Mouse (Mus musculus) lung, postnatal 14 days (tissue): Measurements from ENCODE around the gene Ptpn5.
A peak's percentile ranks its signal among the peaks of the same experiment; 100 is the strongest.

ENCODE experiments used
- DNase-seq: peaks from one replicate; pipeline ENCODE4 v3.0.0; 2021

Ptpn5 gene

GRCm38 (mm10) chr7:47110511-47110910 lies 23.0 kb downstream of the Ptpn5 start:
- peak; percentile 50 for DNase-seq

GRCm38 (mm10) chr7:47108779-47109189 lies 24.7 kb downstream of the Ptpn5 start:
- DNase-seq = no peak

- DNase-seq = no peak
Observed at GRCm38 (mm10) chr7:47106949-47107348, 26.5 kb downstream of the Ptpn5 start.

DNA sequence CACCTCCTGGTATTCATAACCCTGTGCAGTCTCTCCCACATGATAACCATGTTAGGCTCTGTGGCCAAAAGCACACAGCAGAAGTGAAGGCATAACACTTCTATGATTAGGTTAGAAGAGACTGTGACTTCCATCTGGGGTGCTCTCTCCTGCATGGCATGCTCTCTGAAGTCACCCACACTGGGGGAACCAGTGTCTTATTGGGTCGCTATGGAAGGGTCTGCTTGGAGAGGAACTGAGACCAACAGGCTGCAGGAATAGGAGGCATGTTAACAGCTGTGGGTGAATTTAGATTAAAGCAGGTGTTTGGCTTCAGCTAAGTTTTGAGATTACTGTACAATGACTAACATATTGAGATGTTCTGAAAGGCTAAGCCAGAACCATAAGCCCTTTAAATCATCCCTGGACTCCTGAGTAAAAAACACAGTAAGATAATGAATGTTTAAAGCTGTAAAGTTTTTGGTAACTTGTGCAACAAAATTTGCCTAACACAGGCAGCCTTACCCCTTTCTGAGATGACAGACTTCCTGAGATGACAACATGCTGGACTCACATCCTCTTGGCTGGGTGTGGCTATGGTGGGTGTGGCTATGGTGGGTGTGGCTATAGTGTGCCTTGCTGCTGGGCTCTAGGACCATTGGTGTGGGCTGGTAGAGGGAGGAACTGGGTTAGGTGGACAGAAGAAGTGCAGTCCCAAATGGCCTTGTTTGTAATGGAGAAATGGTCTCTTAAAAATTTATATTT lies 29.6 kb downstream of the Ptpn5 start:
- DNase-seq = peak; percentile 30

DNA sequence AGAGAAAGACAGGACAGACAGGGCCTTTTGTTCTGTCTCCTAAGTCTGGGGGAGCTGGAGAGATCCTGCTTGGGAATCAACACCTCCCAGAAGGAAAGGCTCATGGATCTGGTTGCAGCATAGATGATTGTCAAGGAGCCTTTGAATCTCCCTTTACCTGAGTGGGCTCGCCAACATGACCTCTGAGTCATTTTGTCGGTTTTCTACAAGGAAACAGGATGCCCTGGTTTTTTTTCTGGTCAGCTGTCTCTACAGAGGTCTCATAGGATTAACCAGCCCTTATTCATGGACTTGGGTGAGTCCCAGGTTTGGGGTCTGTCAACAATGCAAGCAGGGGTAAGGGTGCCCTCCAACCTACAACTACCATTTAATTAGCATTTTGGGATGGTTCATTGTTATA lies 30.5 kb downstream of the Ptpn5 start:
- no peak for DNase-seq

GRCm38 (mm10) chr7:47100615-47101014 lies 32.9 kb downstream of the Ptpn5 start:
- DNase-seq = no peak

- DNase-seq = no peak
Observed at GRCm38 (mm10) chr7:47099306-47099705, 34.2 kb downstream of the Ptpn5 start.

GRCm38 (mm10) chr7:47098044-47098443 lies 35.4 kb downstream of the Ptpn5 start:
- DNase-seq = no peak

GRCm38 (mm10) chr7:47094969-47095368 lies 38.5 kb downstream of the Ptpn5 start:
- no peak for DNase-seq

- no peak for DNase-seq
Observed at GRCm38 (mm10) chr7:47093935-47094334, 39.5 kb downstream of the Ptpn5 start.

GRCm38 (mm10) chr7:47085075-47085474 lies 48.4 kb downstream of the Ptpn5 start:
- DNase-seq = no peak

DNA sequence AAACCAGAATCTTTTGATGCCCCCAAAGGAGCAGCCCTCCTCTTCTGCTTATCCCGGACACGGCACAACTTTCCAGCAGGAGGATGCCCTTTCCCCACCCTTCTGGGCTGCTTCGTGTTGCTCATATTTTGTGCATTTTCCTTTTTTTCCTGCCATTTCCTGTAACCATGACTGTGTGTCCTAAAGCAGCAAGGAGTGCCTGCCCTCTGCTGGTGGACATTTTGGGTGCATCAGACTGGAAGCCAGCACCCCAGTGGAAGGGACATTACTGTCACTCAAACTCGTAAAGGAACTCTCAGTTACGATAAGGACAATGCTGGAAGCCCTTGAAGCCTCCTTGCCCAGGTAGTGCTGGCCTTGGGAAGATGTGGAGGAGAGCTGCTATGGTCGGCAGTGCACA lies 52.2 kb downstream of the Ptpn5 start:
- DNase-seq = peak; percentile 81

GRCm38 (mm10) chr7:47080868-47081267 lies 52.6 kb downstream of the Ptpn5 start:
- DNase-seq = no peak

GRCm38 (mm10) chr7:47077451-47077850 lies 56.0 kb downstream of the Ptpn5 start:
- peak; percentile 52 for DNase-seq

GRCm38 (mm10) chr7:47076729-47077128 lies 56.8 kb downstream of the Ptpn5 start:
- no peak for DNase-seq

GRCm38 (mm10) chr7:47076193-47076592 lies 57.3 kb downstream of the Ptpn5 start:
- no peak for DNase-seq

DNA sequence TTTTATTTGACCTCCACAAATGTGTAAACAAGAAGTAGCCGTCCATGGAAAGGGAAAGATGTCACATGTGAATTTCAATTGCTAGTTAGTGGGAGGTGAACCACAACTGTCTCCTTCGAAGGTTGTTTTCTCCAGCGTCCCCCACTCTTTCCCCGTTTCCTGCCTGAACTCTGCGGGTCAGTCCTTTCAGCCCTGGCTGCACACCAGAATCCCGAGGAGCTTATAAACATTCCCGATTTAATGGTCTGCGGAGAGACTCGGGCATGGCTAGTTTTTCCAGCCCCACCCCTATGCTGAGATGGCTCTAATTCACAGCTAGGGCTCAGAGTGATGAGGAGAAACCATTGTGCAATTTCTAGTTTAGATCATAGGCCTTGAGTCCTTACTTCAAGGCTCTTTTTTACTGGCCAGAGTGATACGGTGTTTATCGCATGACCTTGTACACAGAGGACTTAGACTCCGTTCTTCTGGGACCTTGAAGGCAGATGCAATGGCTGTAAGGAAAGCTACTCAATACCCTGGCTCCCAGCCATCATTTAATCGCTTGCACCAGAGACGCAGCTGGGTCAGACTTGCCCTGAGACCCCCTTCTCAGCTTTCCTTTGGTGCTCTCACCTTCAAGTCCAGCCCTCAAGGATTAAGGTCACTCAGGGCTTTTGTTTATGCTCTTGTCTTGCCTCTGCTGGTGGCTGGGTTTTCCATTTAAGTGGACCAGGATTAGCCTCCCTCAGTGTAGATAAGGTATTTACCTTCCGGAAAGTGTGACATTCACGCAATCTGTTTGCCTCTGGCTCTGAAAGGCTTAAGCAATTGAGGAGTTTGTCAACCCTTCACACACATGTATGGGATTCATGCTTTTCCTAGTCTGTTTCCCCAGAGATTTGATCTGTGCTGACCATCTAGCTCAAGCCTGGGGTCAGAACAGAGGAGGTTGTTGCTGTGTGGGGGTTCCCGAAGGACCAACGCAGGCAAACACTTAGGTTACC lies 59.7 kb downstream of the Ptpn5 start:
- no peak for DNase-seq

- no peak for DNase-seq
Observed at GRCm38 (mm10) chr7:47072551-47072950, 60.9 kb downstream of the Ptpn5 start.

DNA sequence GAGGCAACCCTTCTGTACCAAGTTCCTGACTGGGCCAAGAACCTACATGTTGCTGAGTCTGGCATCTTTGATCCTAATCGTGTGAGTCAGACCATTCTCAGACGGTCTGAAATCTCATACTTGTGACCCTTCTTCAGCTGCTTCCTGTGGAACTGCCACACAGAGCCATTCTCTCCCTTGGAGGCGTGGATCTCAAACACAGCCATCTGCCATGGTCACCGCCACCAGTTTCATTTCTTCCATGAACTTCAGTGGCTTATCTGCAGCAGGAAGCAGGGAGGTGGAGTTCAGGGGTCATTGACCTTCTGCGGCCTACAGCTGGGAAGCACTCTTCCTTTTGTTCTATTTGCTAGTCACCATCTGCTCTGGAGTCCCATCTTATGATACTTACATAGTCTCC lies 65.6 kb downstream of the Ptpn5 start:
- no peak for DNase-seq

GRCm38 (mm10) chr7:47066942-47067341 lies 66.5 kb downstream of the Ptpn5 start:
- no peak for DNase-seq

DNA sequence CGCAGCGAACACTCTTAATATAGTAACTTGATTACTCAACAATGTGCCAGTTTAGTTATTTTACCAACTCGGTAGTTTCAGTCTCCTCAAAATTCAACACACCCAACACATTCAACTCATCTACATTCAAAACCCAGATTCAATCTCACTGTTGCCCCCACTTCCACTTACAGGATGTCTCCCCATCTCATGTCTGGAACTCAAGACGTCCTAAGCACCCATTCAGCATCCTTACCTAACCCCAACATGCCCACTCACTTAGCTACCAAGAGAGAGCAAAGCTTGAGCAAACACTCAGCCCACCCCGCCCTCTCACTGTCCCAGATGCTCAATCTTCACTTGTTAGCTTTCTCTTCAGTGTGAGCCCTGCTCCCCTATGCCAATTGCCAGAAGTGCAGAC lies 71.9 kb downstream of the Ptpn5 start:
- DNase-seq = no peak

DNA sequence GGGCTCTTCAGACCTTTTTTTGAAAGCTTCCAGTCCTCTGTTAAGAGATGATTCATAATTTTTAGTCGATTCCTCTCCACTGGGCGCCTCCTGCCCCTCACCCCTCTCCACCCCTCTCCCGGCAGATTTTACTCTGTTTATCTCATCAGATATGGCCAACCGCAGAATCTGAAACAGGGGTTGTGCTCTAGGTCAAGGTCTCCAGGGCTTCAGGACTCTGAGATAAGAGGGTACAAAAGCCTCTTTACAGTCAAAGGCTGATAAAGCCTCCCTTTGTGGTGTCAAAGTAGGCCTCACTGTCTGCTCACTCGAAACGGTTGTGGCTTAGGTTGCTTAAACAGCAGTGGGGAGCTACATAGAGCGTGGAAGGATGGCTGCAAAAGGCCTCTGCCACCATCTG lies 74.1 kb downstream of the Ptpn5 start:
- DNase-seq = no peak

GRCm38 (mm10) chr7:47056273-47056672 lies 77.2 kb downstream of the Ptpn5 start:
- DNase-seq = no peak

DNA sequence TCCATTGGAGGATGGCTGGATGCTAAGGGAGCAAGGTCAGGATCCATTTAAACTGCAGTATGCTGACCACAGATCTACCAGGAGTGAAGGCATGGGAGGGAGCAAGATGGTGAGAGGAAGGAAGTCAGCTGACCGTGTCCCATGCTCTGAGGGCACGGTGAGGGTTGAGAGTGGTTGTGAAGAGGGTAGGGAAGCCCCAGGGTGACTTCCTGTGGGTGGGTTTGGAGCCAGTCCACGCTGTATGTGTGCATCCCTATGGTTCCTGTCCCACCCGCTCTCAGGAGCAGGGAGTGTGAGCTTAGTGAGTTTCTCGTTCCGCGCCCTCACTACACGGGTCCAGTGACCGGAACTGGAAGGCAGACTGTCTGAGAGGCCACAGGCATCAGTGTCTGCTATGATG lies 77.7 kb downstream of the Ptpn5 start:
- no peak for DNase-seq
